Mouse (Mus musculus) induced T-regulatory cell, adult 2 months (primary cell): ENCODE measurements around the gene Palld.

Experiments used
- DNase-seq: peaks from one replicate; pipeline ENCODE4 v3.0.0-alpha.2; 2012; ENCODE audit warnings: low read depth

Gene Palld

DNA sequence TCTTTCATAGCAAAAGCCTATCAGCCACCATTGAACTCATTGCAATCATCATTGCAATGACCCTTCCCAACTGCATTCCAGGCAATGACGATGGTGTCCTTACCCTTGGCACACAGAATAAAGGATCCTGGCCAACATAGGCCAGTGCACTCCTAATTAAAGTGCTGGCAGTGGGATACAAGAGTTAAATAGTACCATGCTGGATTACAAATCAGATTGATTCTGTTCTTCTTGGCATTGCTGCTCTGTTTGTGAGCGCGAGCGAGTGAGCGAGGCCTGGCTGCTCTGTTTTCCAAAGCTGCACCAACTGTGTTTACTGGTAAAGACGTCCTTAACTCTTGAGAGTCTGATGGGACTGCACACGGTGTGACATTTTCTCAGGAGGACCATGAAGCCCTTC, 37.1 kb downstream of the Palld start:
- DNase-seq = no peak

DNA sequence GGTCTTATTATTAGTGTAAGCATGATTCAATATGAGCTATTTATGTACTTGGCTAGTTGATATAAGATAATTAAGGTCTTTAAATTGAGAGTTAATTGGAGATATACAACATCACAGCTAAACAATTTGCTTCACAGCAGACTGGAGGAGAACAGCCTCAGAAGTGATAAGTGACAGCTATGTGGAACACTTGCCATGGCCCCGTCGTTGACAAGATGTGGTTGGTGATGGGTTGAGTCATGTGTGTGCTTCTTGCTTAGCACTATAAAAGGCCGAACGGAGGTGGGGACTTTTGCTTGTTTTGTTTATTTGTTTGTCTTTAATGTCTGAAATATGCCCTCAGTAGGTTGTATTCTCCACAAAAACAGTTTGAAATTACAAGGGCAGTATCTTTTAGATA, 51.2 kb downstream of the Palld start:
- no peak for DNase-seq

DNA sequence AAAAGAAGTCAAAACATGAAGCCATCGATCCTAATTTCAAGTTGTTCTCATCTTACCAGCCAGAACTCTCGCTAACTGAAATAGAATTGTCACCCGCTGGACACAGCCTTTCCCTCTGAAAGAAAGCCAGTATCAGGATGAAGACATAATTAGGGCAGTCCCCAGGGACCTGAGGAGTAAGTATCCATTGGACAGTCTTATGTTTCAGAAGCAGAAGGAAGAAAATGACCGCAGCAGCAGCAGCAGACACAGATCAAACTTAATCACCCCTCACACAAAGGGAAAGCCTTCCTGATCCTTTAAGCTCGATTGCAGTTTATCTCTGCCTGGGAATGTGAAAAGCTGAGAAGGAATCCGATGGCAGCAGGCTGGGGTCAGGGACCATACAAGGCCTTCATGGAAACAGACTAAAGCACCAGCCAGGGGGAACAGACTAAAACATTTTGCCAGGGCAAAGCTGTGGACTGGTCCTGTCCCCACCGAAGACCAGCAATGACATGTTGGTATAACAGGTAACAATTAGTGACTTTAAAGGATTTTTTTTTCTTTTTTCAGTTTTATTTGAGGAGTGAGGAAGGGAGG, 53.8 kb downstream of the Palld start:
- DNase-seq = no peak

DNA sequence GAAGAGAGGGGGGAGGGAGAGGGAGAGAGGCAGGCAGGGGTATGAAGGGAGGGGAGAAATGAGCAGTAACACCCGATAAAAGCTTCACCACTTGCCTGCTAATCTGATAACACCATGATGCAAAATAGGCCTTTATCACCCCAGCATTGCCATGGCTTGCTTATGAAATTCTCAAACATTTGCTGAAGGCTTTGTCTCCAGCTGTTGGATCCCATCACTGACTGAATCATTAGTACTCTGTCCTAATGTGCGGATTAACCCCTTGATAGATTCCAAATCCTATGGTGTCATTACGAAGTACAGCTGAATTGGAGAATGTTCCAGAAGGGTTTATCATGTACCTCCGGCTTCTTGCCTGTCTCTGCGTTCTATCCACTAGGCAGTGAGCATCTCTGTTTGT, 55.0 kb downstream of the Palld start:
- DNase-seq = no peak

DNA sequence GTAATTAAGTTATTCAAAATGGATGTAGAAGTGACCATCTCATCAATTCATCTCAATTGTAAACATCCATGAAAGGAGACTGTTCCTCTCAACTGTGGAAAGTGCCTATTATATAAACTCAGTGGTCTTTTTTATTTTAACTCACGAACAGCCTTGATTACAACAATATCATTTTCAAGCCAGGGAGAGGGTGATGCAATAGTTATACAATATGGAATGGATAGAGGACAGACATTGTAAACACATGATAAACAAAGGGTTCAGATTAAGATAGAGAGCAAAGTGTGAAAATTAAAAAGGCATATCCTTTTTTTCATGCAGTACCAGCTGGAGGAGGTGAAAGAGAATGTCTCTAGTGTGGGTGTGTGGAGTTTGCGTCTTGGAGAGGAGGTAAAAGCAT, 57.5 kb downstream of the Palld start:
- no peak for DNase-seq

DNA sequence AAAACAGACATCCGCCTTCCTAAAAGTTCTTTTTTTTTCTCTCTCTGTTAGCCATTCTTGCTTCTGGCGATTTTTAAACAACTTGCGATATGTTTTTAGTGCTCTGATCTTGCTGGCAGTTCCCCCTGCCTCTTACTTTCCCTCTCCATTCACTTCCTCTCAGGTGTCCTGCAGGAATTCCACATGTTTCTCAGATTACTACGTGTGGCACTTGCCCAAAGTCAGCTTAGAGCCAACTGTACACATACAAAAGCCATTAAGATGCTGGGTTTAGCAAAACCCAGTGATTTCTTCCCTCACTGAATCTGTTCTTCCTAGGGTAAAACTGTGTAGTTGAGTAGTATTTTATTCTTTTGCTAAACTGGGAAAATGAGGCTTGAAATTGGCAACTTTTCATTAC, 57.9 kb downstream of the Palld start:
- DNase-seq = no peak

DNA sequence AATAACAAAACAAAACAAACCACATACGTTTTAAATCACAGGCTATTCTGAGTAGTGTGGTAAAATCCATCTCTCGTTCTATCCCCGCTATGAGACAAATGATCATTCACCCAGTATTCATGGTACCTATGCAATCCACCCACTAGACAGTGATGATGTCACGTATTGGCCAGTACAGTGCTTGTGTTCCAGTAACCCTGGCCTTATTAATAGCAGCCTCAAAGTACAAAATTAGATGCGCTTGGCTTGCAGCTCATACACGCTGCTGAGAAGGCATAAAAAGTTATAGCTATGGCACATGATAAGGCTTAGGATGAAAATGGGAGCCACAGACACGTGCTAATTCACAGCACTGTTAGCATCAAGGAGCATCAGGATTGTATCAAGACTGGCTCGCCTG, 58.7 kb downstream of the Palld start:
- DNase-seq = no peak

DNA sequence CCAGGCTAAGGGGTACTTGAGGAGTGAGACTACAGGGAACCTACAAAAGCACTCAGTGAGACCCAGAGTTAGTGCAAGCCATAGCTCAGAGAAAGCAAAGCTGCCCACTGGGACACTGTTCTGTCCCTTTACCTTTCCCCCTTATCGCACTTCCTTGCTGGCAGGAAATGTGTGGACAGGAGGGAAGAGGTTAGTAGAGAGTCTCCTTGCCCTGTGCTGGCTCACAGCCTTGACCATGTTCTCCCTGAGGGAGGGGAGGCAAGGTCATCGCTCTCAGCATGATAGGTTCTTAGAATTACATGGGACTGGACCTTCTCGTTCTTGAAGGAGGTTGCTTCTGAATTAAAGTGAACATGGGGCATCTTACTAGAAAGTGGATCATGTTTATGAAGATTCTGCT, 69.3 kb downstream of the Palld start:
- DNase-seq = no peak

DNA sequence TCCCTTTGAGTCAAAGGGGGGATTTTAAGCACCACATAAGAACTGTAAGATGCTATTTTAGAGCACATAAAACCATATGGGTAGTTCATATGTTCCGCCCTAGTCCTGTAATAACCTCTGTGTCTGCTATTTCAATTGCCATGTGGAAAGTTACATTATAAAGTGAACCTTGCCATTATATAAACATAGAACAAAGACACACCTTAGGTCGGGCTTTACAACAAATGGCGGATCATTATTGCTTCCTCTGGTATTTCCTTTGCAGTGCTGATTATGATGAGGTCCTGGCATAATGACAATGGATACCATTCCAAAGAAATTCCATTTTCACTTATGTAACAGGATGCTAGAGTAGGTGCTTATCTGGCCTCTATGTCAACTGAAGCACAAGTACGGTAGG, 70.5 kb downstream of the Palld start:
- no peak for DNase-seq

DNA sequence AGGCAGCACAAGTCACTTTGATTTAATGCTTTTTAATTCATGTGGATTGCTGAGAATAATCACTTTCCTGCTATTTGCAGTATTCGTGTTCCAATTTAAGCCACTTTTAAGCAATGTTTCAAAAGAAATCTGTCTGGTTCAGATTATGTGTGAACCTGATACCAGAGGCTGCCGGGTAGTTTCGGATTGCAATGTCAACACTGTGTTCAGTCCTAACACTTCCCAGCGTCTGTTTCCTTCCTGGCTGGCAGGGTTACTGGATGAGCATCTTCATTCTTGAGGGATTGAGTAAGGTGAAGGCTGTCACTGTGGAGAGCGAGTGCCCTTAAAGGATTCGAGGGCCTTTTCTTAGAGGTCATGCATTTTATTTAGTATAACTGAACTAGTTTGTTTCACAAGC, 71.7 kb downstream of the Palld start:
- no peak for DNase-seq

DNA sequence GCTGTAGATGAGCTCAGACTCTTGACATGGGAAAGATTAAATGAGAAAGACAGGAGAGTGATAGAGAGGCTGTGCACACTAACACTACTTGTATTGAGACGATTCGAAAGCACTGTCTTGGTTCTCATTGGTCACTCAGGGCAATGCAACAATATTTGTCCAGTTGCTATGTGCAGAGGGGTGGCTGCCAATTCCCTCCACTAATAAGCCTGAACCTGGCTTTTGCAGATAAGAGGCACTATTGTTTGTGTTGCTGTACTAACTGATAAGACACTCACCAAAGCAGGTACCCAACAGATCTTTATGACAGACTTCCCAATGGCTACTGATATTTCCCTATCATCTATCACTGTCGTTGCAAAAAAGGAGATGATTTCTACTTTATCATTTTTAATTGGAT, 77.9 kb downstream of the Palld start:
- DNase-seq = no peak

DNA sequence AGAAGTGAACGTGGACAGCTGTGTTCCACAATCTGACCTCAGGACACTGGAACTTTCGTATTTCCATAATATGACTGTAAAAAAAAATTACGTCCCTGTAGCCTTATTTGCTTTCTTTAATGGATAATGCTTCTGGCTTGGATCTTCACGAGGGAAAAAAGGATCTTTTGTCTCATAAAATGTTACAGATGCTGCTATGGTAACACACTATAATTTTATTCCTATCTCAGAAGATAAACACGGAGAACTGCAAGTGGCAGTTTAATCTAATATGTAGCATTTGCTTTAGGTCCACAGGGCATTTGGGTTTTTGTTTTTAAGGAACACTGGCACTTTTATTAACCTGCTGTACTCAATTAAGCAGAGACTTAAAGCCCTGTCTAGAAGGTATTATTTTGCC, 79.3 kb downstream of the Palld start:
- no peak for DNase-seq

DNA sequence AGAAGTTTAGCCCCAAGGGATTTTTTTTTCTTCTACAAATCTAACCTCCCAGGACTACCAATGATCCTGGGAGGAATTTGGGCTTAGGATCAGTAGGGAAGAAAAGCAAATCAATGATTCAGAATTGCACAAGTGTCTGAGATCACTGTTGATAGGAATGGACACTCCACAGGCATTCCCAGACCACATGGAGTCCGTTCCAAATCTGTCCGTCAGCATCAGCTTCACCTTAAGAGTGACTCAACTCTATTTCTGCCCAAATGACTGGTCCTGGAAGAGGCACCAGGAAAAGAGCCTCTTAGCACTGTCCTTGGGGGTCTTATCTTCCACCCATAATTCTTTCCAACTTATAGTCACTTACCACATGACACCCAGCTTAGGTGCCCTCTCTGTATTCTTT, 98.7 kb downstream of the Palld start:
- DNase-seq = no peak

DNA sequence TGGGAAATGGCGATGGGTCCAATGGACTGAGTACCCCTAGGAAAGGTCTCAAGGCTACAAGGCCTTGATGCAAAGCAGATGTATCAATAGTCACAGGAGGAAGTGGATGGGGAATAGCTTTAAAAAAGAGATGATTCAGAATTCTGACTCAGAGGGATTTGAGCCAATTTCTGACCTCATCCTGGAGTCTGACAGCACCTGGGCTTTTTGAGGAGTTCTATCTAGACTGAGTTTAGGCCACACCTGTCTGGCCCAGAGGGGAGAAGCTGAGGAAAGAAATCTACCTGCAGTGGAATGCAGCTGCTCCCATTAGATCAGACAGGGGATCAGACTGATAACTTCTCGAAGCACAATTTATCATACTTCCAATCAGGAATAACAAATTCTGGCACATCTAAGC, 99.7 kb downstream of the Palld start:
- no peak for DNase-seq

DNA sequence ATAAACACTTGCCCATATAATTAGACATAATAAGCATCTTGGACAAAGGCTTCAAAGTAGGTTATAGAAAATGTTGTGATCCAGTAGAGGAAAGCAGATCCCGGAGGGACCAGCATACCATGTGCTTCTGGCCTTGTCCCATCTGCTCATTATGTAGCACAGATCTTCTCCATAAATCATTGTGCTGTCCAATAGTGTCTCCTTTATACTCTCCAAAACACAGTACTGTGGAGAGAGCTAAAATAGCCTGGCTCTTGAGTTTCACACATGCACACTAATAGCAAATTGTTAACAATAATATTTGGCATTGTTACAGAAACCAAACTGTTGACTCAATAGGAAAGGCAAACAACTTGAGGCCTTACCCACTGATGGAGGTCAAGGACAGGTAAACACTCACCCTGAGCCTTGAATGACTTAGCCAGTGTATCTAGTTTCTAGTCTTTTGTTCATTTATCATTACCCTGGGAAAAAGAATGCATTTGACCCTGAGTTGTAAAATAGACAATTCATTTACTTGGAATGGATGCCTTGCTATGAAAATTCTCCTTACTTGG, 105.0 kb downstream of the Palld start:
- no peak for DNase-seq

DNA sequence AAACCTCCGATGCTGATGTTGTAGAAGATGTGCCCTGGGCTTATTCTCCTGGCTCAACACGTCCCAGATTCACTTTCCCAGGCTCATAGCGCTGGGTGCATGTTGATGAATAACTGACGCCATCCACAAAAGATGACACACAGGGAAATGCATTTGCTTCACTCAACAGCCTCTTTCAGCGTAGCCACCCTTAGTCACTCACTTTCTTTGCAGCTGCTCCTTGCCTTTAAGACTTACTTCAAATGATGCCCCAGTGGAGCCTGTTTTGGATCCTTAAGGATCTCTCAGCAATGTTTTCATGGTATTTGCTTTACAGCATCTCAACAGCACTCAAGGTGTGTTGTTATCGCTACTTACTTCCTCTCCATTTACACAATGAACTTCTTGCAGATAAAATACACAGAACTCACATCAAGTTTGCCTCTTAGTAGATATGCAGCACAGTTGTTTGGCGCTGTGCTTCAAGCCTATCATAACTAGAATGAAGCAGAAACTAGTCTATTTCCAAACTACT, 105.9 kb downstream of the Palld start:
- no peak for DNase-seq

DNA sequence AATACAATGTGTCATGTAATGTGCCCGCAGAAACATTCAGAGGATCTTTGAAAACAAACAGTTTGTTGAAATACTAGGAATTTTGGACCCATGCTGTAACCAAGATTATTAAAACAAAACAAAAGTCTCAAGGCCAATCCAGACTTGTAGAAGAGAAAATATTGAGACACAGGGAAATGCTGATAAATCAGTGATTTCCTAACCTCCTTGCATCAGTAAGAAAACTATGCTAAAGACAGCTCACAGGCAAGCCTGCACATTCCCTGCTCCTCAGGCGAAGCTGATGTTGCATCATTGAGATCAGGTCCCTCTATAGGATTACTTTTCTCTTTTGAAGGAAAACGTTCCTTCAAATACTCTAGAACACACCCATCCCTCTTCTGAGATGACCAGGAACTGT, 112.5 kb downstream of the Palld start:
- DNase-seq = no peak

DNA sequence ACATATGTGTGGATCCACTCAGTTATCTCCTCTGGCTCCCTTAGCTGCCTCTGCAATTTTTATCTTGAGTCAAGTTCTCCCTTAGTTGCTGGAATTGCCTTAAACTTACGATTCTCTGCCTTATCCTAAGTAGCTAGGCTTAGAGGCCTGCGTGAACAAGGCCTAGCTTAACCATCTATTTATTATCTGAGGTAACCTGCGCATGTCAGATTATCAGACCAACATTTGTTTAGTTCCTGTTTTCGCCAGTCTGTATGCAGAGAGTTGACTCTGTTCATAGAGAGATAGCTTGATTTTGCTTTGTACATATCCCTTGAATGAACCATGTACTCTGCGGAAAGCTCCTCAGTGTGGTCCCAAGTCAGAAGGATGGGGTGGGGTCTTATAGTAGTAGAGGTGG, 113.2 kb downstream of the Palld start:
- no peak for DNase-seq

DNA sequence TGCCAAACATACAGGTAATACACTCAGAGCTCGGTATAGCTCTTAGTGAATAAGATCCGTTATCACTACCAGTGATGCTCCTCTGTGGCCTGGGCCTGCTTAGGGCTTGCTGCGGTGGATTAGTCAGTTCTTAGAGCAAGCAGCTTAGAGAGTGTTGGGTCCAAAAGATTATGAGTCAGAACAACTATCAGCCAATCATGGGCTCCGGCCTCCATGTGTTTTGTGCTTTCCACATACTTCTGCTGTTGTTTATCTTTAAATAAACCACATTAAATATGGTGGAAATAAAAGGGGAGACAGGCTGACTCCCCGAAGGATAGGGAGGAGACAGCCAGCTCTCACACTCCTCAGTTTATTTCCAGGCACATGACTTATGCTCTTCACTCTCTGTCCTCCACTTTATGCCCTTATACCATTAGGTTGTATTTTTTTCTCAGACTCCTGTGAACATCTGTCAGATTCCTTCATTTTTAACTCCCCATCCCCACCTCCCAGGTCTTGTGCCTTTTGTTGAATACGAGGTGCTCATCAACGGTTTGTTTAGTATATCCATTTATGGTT, 119.5 kb downstream of the Palld start:
- no peak for DNase-seq

DNA sequence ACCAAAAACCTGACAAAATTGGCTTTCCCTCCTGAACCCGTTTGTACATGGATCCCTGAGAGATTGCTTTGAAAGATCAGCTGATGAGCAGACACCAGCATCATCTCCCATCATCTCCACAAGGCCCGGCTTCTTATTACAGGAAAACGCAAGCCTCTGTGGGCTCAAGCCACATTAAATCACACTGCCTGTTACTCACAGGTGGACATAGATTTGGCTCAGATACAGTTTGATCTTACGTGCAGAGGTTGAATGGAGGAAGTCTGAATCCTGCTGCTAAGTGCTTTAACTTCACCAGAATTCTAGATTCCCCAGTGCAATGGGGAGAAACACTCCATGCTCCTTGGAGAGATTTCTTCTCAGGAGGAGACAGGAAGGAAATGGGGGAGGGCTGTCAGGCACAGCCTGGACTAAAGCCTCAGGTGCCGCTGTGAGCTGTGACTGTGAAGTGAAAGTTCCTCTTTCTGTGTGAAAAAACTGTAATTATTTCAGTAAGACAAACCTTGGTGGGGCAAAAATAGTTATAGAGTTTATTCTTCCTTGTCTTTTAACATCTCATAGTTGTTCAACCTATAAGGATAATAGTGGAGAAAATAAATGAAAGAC, 121.7 kb downstream of the Palld start:
- DNase-seq = no peak

DNA sequence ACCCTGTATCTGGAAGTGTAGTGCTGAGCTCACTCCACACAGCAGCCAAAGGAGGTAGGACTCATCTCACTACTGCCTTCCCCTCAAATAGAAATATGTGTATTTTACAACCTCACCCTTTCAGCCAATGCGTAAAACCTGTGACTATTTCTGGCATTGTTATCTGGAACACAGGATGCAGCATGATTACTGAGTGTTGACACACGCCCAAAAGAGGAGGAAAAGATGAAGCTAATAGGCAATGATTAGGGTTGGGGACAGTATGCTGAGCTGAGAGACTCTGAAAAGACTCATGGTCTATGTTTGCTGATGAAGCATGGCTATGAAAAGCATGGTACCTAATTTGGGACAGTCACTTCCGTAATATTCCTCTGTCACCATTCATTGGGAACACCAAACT, 124.3 kb downstream of the Palld start:
- DNase-seq = no peak

DNA sequence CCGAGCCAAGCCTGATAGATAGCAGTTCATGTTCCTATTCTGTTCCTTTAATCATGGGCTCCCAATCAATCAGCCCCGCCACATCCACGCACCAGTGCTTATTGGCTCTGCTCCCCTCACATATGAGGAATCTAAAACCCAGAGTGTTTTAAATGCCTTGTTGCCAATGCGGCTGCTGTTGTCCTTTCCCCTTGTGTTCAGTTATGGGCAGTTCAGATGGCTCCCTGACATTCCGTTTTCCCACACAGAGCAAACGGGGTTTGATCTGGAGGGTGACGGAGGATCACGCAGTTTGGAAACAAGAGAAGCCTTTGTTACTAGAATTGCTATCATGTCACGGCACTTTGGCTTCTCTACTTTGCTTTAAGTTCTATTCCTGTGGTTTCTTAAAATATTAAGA, 125.9 kb downstream of the Palld start:
- DNase-seq = no peak

DNA sequence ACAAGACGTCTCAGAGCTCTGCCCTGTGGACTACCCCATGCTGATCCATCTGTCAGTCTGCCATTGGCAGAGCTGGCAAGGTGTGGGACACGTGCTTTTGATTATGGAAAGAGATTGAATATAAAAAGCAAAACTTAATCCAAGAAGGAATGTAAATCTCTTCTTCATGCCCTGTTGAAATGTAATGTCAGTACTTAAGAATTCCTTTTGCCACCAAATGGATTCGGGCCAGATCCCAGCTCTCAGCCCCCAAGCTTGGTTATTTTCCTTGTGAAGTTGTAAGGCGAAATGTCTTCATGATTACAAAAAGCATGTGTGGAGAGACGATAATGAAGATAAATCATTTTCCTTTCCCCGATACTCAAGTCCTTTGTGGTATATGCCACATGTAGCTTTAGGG, 126.6 kb downstream of the Palld start:
- no peak for DNase-seq

DNA sequence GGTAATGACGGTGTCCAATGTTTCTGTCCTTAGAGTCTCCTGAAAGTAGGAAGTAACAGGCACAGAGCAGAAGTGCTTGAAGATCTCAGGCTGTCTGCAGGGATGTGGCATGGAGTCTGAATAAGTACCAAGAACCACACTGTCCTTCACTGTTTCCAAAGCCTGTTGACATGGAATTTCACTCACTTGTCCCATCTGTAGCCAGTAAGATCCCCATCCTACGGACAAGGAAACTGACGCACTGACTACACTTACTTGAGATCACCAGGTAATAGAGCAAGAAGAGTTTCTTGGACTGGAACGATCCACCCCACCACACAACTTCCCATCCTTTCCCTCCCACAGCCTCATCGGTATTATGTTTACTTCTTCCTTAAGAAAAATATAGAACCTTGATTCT, 128.3 kb downstream of the Palld start:
- DNase-seq = no peak
